8 mouse cellular contexts compared by ENCODE assay signal in the genomic region with DNA sequence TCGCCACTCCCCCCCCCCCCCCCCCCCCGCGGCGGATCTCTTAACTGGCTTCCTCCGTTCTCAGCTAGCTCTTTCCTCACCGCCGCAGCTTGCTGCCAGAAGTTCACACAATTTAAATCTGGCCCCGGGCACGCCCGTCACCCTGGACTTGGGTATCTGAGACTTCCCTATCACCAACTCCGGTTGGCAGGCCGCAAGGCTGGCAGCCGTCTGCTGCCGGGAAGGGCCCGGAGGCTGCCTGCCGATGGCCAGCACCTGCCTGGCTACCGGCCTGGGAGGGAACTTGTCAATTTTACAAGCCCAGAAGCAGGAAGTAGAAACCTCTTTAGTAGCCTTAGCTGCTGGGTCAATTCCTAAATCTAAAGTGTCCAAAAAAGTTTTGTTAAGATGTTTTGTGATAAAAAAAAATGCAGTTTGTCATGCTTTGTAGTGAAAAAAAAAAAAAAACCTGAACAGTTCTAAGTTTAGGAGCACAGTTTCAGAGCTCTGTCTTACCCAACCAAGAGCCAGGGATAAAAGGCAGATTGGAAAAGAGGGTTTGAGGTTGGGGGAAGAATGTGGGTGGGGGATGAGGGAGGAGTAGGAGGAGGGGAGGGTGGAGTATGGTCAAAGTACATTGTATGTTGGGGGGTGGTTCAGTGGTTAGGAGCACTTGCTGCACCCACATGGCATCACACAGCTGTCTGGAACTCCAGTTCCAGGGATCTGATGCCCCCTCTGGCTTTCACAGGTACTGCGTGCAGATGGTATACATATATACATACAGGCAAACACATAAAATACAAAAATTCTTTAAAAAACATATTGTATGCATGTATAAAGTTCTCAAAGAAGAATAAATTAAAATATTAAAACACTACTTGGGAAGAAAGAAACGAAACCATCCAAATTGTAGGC.
DNase-seq lines count a peak whose midpoint lies in the region; ATAC-seq and TF ChIP-seq lines count a peak whose summit lies in the region.

No protein-coding gene starts in this region.

- H3K4me3 ChIP-seq in forebrain, embryonic 15.5 days, result peak overlapping the region; percentile 82
- H3K4me3 ChIP-seq in intestine, embryonic 14.5 days (ENCODE audit: low read depth, low read length), result peak overlapping the region; percentile 83
- peak overlapping the region; percentile 79 for H3K4me3 ChIP-seq in lung, embryonic 14.5 days (ENCODE audit: low read depth, low read length)
- H3K4me3 ChIP-seq in neural tube, embryonic 15.5 days (replicated peaks), result peak overlapping the region; percentile 92

- peak; percentile 66 for TF ChIP-seq CTCF in lung, embryonic 14.5 days (IDR thresholded peaks at IDR 0.05; ENCODE audit: low read depth)

- 11% methylated on average over 15 of the region's 19 CpGs for WGBS in forebrain, embryonic 15.5 days
- 12% methylated on average over 15 of the region's 19 CpGs for WGBS in intestine, embryonic 14.5 days
- WGBS in lung, embryonic 14.5 days, result 13% methylated on average over 15 of the region's 19 CpGs
- 11% methylated on average over 17 of the region's 19 CpGs for WGBS in neural tube, embryonic 15.5 days

- peak overlapping the region; percentile 87 for H3K9ac ChIP-seq in forebrain, embryonic 15.5 days (replicated peaks)
- H3K9ac ChIP-seq in intestine, embryonic 14.5 days (ENCODE audit: low read length), result peak overlapping the region; percentile 86
- H3K9ac ChIP-seq in lung, embryonic 14.5 days, result peak overlapping the region; percentile 76
- peak overlapping the region; percentile 92 for H3K9ac ChIP-seq in neural tube, embryonic 15.5 days (replicated peaks)

- H3K4me2 ChIP-seq in forebrain, embryonic 15.5 days (replicated peaks), result peak overlapping the region; percentile 57
- H3K4me2 ChIP-seq in intestine, embryonic 14.5 days (ENCODE audit: low read length), result peak overlapping the region; percentile 81
- H3K4me2 ChIP-seq in lung, embryonic 14.5 days, result peak overlapping the region; percentile 81
- H3K4me2 ChIP-seq in neural tube, embryonic 15.5 days, result peak overlapping the region; percentile 71

- DNase-seq in left cerebral cortex, postnatal 4 days, result peak; percentile 73
- no peak for DNase-seq in left cerebral cortex, postnatal 36 days (ENCODE audit: low spot score in 2 of 2)
- DNase-seq in cerebellum, adult 11 months, result peak; percentile 77
- peak; percentile 93 for DNase-seq in intestine, embryonic 14.5 days (ENCODE audit: low spot score)
- DNase-seq in lung, embryonic 14.5 days, result peak; percentile 79
- peak; percentile 12 for DNase-seq in yolk sac, embryonic 10.5 days (ENCODE audit: low spot score)

- ATAC-seq in forebrain, embryonic 15.5 days (replicated peaks), result no peak; the same call in 1 of the 2 replicates
- ATAC-seq in intestine, embryonic 14.5 days (replicated peaks; ENCODE audit: low FRiP score, low TSS enrichment, low read depth), result peak; percentile 48; the same call in 1 of the 2 replicates
- ATAC-seq in lung, embryonic 14.5 days (ENCODE audit: insufficient read depth), result peak; percentile 57
- no peak for ATAC-seq in neural tube, embryonic 15.5 days (ENCODE audit: low FRiP score)

- intact Hi-C loops in left cerebral cortex, postnatal 4 days (cut with DNase I), result loop anchor here (5.0 kb wide), 2 partner anchors 78 to 93 kb away; no protein-coding TSS in a partner anchor
- intact Hi-C loops in left cerebral cortex, postnatal 36 days (cut with DNase I), result loop anchor here (1.0 to 5.0 kb wide), 5 partner anchors 47 to 222 kb away; partner anchors contain the start of genes Nub1 and Rheb

- peaks cover 30% of the 10 kb centered on the region for H3K4me1 ChIP-seq in forebrain, embryonic 15.5 days
- H3K4me1 ChIP-seq in intestine, embryonic 14.5 days (replicated peaks; ENCODE audit: control insufficient read depth, insufficient read depth, low read length), result peaks cover 15% of the 10 kb centered on the region
- H3K4me1 ChIP-seq in lung, embryonic 14.5 days (ENCODE audit: insufficient read depth), result peaks cover 8% of the 10 kb centered on the region; the same call in 1 of the 2 replicates
- peaks cover 18% of the 10 kb centered on the region for H3K4me1 ChIP-seq in neural tube, embryonic 15.5 days

- peak overlapping the region; percentile 95 for H3K27ac ChIP-seq in forebrain, embryonic 15.5 days (replicated peaks)
- peak overlapping the region; percentile 93 for H3K27ac ChIP-seq in intestine, embryonic 14.5 days (ENCODE audit: low read depth)
- H3K27ac ChIP-seq in lung, embryonic 14.5 days (ENCODE audit: low read depth), result peak overlapping the region; percentile 90
- H3K27ac ChIP-seq in neural tube, embryonic 15.5 days (replicated peaks), result peak overlapping the region; percentile 95

- H3K36me3 ChIP-seq in forebrain, embryonic 15.5 days, result no peaks in the 10 kb centered on the region
- H3K36me3 ChIP-seq in intestine, embryonic 14.5 days (ENCODE audit: control insufficient read depth, insufficient read depth, low read length), result peaks cover 5% of the 10 kb centered on the region; the same call in 1 of the 2 replicates
- no peaks in the 10 kb centered on the region for H3K36me3 ChIP-seq in lung, embryonic 14.5 days (ENCODE audit: insufficient read depth)
- H3K36me3 ChIP-seq in neural tube, embryonic 15.5 days, result no peaks in the 10 kb centered on the region

- no peaks in the 10 kb centered on the region for H3K9me3 ChIP-seq in forebrain, embryonic 15.5 days
- H3K9me3 ChIP-seq in intestine, embryonic 14.5 days (ENCODE audit: control insufficient read depth, low read length), result no peaks in the 10 kb centered on the region
- H3K9me3 ChIP-seq in lung, embryonic 14.5 days (ENCODE audit: low read depth, low read length), result no peaks in the 10 kb centered on the region
- H3K9me3 ChIP-seq in neural tube, embryonic 15.5 days (replicated peaks), result no peaks in the 10 kb centered on the region

- no peaks in the 10 kb centered on the region for H3K27me3 ChIP-seq in forebrain, embryonic 15.5 days
- H3K27me3 ChIP-seq in intestine, embryonic 14.5 days (replicated peaks; ENCODE audit: control insufficient read depth, insufficient read depth, low read length), result no peaks in the 10 kb centered on the region
- no peaks in the 10 kb centered on the region for H3K27me3 ChIP-seq in lung, embryonic 14.5 days (ENCODE audit: insufficient read depth, low read length)
- no peaks in the 10 kb centered on the region for H3K27me3 ChIP-seq in neural tube, embryonic 15.5 days (replicated peaks)

Comparison
In these comparisons a context has a peak if more than half of its experiments do, and no peak if none do; other contexts are left out.
1. DNase-seq: peak in left cerebral cortex, postnatal 4 days (single experiment), cerebellum, adult 11 months (single experiment), intestine, embryonic 14.5 days (single experiment), lung, embryonic 14.5 days (single experiment) and yolk sac, embryonic 10.5 days (single experiment); none in left cerebral cortex, postnatal 36 days (0 of 2).
2. ATAC-seq: peak in intestine, embryonic 14.5 days (single experiment) and lung, embryonic 14.5 days (single experiment); none in forebrain, embryonic 15.5 days (single experiment) and neural tube, embryonic 15.5 days (single experiment).
3. Peak in every context shown above with its lines, with median percentiles within 50 percentile points of each other: H3K27ac ChIP-seq, H3K4me2 ChIP-seq, H3K4me3 ChIP-seq and H3K9ac ChIP-seq.